Mouse (Mus musculus) heart, embryonic 15.5 days (tissue): Measurements from ENCODE around the gene Sh3bp4. TPM values are rescaled to one million over a fixed set of nuclear protein-coding genes. Genes with fewer than 3 reads are reported as not detected.

Source experiments
- ATAC-seq: fragments of 200-750 bp; cut with Nextera tagmentation; replicated peaks from 2 replicates; pipeline ENCODE4 v1.8.0; 2017; ENCODE audit warnings: low read depth, moderate TSS enrichment; ENCODE audit not compliant: insufficient number of reproducible peaks, insufficient read depth, low FRiP score
- H3K27ac ChIP-seq: fragments of 300-500 bp; sonication (generic); 2 replicates; pipeline ENCODE4 v1.5.1; 2015; ENCODE audit warnings: mild to moderate bottlenecking, inconsistent platforms
- H3K27me3 ChIP-seq: fragments of 300-500 bp; sonication (generic); 2 replicates; pipeline ENCODE4 v1.6.1; 2015; ENCODE audit warnings: inconsistent platforms
- H3K36me3 ChIP-seq: fragments of 300-500 bp; sonication (generic); 2 replicates; pipeline ENCODE4 v1.6.1; 2015; ENCODE audit warnings: mild to moderate bottlenecking, inconsistent platforms
- H3K4me1 ChIP-seq: fragments of 300-500 bp; sonication (generic); replicated peaks from 2 replicates; pipeline ENCODE4 v1.6.1; 2015; ENCODE audit warnings: inconsistent platforms
- H3K4me2 ChIP-seq: fragments of 300-500 bp; sonication (generic); 2 replicates; pipeline ENCODE4 v1.6.1; 2015; ENCODE audit warnings: inconsistent platforms, mild to moderate bottlenecking, moderate library complexity
- H3K4me3 ChIP-seq: fragments of 300-500 bp; sonication (generic); 2 replicates; pipeline ENCODE4 v1.5.1; 2015; ENCODE audit warnings: mild to moderate bottlenecking, inconsistent platforms
- H3K9ac ChIP-seq: fragments of 300-500 bp; sonication (generic); 2 replicates; pipeline ENCODE4 v1.6.1; 2015; ENCODE audit warnings: mild to moderate bottlenecking, inconsistent platforms
- H3K9me3 ChIP-seq: fragments of 300-500 bp; sonication (generic); replicated peaks from 2 replicates; pipeline ENCODE4 v1.6.1; 2016; ENCODE audit warnings: inconsistent platforms
- whole genome bisulfite sequencing: fragments of 180-500 bp; shearing (Covaris S2); methylation state at CpG from one replicate; pipeline ENCODE4 v1.1.7; 2015; ENCODE audit warnings: mixed read lengths; 5-methylcytosine and 5-hydroxymethylcytosine counted together
- polyA plus RNA-seq: library from polyadenylated mRNA; unstranded; fragments of >200 nt; fragmentation: Nextera tagmentation; extraction: Ambion mirVana; gene quantifications from 2 replicates; pipeline ENCODE4 v1.2.1, GENCODE M21; 2015

The Sh3bp4 gene
- polyA plus RNA-seq, 1 experiment from 2014 or later = 21.2 TPM

- peak overlapping the region; percentile 61; the same call in 1 of the 2 replicates for H3K27ac ChIP-seq
- no peaks in the 10 kb centered on the region for H3K36me3 ChIP-seq
- H3K4me3 ChIP-seq = no peak overlapping the region
- H3K9me3 ChIP-seq = no peaks in the 10 kb centered on the region
- no peak overlapping the region for H3K9ac ChIP-seq
- WGBS = 38% methylated on average over 7 of the region's 7 CpGs
- ATAC-seq = no peak
- H3K27me3 ChIP-seq = no peaks in the 10 kb centered on the region
- H3K4me2 ChIP-seq = no peak overlapping the region
- H3K4me1 ChIP-seq = peaks cover 21% of the 10 kb centered on the region
Measured at GRCm38 (mm10) chr1:89190621-89191020, 120.4 kb downstream of the Sh3bp4 start.

- Histone ChIP-seq H3K27me3 (no peaks in the 10 kb centered on the region), H3K4me3 (no peak overlapping the region), H3K9me3 (no peaks in the 10 kb centered on the region), H3K27ac (peak overlapping the region; percentile 67), H3K4me1 (peaks cover 21% of the 10 kb centered on the region), H3K9ac (no peak overlapping the region), H3K36me3 (no peaks in the 10 kb centered on the region), H3K4me2 (no peak overlapping the region)
- peak; percentile 66 for ATAC-seq
- 3% methylated on average over 11 of the region's 11 CpGs for WGBS
Measured at GRCm38 (mm10) chr1:89191127-89191740, 121.0 kb downstream of the Sh3bp4 start.

GRCm38 (mm10) chr1:89192536-89193220, 122.5 kb downstream of the Sh3bp4 start:
- H3K9ac ChIP-seq = no peak overlapping the region
- no peak overlapping the region for H3K4me2 ChIP-seq
- no peak overlapping the region for H3K4me3 ChIP-seq
- H3K9me3 ChIP-seq = no peaks in the 10 kb centered on the region
- H3K4me1 ChIP-seq = peaks cover 21% of the 10 kb centered on the region
- H3K36me3 ChIP-seq = no peaks in the 10 kb centered on the region
- H3K27ac ChIP-seq = no peak overlapping the region
- no peaks in the 10 kb centered on the region for H3K27me3 ChIP-seq
- 47% methylated on average over 11 of the region's 11 CpGs for WGBS
- ATAC-seq = no peak

- no peaks in the 10 kb centered on the region for H3K9me3 ChIP-seq
- H3K4me3 ChIP-seq = no peak overlapping the region
- no peaks in the 10 kb centered on the region for H3K27me3 ChIP-seq
- 72% methylated on average over 7 of the region's 7 CpGs for WGBS
- peaks cover 15% of the 10 kb centered on the region for H3K4me1 ChIP-seq
- H3K36me3 ChIP-seq = no peaks in the 10 kb centered on the region
- H3K9ac ChIP-seq = no peak overlapping the region
- no peak overlapping the region for H3K4me2 ChIP-seq
- H3K27ac ChIP-seq = no peak overlapping the region
- no peak for ATAC-seq
Measured at GRCm38 (mm10) chr1:89193576-89193975, 123.4 kb downstream of the Sh3bp4 start.

DNA sequence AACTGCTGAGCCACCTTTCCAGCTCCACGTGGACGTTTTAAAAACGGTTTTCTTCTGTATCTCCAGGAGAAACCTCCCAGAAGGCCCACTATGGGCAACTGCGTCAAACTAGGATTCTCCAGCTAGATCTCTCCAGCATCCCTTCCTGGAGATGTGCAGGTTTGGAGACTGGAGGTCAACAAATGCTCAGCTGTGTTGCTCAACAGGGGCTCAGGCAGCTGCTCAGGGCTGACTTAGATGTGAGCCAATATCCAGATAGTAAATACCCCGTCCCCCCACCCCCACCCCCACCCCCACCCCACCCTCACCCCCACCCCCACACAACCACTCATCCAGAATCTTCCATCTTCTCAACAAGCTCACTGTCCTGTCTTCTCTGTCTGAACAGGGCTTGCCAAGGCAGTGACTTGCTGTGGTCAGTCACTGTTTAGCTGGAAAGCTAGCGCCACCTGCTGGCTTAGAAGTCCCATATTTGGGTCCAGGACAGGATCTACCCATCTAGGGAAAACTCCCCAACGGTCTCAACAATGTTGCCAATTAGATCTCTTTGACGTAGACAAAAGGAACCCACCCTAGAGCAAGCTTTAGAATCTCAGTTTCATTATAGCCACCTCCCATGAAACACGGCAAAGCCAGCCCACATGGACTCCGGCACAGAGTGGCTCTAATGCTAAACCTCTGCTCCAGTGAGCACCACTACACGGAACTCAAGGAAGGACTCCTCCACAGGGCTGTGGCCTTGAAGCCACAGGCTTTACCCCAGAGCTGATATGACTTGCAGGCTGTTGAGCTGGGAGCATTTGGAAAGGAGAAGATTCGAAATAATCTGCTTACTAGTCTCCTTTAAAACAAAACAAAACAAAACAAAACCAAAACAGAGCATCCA, 125.9 kb downstream of the Sh3bp4 start:
- no peak overlapping the region for H3K4me2 ChIP-seq
- no peaks in the 10 kb centered on the region for H3K36me3 ChIP-seq
- 43% methylated on average over 12 of the region's 12 CpGs for WGBS
- H3K9me3 ChIP-seq = no peaks in the 10 kb centered on the region
- H3K27me3 ChIP-seq = no peaks in the 10 kb centered on the region
- ATAC-seq = peak; percentile 64; the same call in 1 of the 2 replicates
- H3K4me3 ChIP-seq = no peak overlapping the region
- peaks cover 11% of the 10 kb centered on the region for H3K4me1 ChIP-seq
- H3K9ac ChIP-seq = no peak overlapping the region
- no peak overlapping the region for H3K27ac ChIP-seq
